Mouse (Mus musculus): ENCODE data around the gene Cops7a. TPM values are rescaled to one million over a fixed set of nuclear protein-coding genes. Genes with fewer than 3 reads are reported as not detected.

Gene Cops7a
- 44.4 and 49.6 TPM in 2 replicates for polyA plus RNA-seq (2015; fragmentation: Nextera tagmentation; extraction: Ambion mirVana)

- Histone ChIP-seq H3K36me3 (ENCODE audit: control insufficient read depth, insufficient read depth) (no peaks in the 10 kb centered on the region), H3K4me3 (ENCODE audit: low read depth, low read length) (peak within 1 kb of the TSS; percentile 89), H3K27me3 (ENCODE audit: control insufficient read depth, insufficient read depth, low read depth, low read length) (no peaks in the 10 kb centered on the region), H3K4me2 (ENCODE audit: low read depth, low read length) (peak within 1 kb of the TSS; percentile 96), H3K9me3 (replicated peaks; ENCODE audit: control insufficient read depth, low read length) (no peaks in the 10 kb centered on the region), H3K9ac (ENCODE audit: low read depth, low read length) (peak within 1 kb of the TSS; percentile 87), H3K4me1 (ENCODE audit: control insufficient read depth, low read depth, low read length) (peaks cover 18% of the 10 kb centered on the region), H3K27ac (ENCODE audit: low read length) (peak within 1 kb of the TSS; percentile 84)
- peak; percentile 96 for ATAC-seq (ENCODE audit: low read depth)
- WGBS (ENCODE audit: insufficient replicate concordance): under 1% methylated on average over 67 of the region's 68 CpGs
These were observed at the start of gene Cops7a for GRCm38 (mm10) chr6:124965088-124965719. Cops7a (minus strand) TSS chr6:124965538.

DNA sequence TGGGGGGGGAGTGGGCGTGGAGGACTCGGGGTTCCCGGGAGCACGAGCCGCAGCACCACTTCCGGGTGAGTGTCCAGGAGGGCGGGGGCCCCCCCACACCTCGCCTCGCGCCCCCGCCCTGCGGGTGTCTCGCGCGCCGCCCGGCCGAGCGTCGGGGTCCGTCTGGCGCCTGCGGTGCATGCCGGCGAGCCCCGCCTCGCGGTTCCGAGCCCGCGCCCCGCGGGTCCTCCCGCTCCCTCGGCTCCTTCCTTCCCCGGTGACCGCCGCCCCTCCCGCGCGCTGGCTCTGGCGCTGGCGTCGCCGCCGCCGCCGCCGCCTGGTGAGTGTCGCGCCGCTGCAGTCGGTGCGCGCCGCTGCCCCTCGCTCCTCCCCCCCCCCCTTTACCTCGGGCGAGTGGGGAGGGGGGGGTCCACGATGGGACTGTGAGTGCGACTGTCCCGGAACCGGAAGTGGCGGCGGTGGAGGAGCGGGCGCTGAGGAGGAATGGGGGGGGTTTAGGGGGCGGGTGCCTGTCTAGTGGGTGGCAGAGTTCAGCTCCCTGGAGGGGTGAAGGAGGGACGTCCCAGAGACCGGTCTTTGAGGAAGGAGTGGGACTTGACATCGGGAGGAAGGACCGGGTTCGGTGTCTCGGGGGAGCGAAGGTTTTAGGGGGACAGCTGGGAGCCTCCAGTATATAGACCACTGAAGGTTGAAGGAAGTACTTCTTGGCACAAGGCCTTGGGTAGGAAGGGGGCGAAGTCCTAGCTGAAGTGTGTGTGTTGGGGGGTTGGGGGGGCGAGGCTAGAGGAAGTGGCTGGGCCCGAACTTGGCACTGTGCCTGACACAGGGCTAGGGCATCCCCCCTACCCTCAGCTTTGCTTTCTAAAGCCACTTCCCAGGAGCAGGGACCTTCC, 44.1 kb upstream of the Cops7a start:
- peaks cover 11% of the 10 kb centered on the region for H3K36me3 ChIP-seq (ENCODE audit: control insufficient read depth, insufficient read depth)
- H3K27me3 ChIP-seq (ENCODE audit: control insufficient read depth, insufficient read depth, low read depth, low read length): no peaks in the 10 kb centered on the region
- peak; percentile 83 for ATAC-seq (ENCODE audit: low read depth)
- peak overlapping the region; percentile 91 for H3K9ac ChIP-seq (ENCODE audit: low read depth, low read length)
- peak overlapping the region; percentile 92 for H3K27ac ChIP-seq (ENCODE audit: low read length)
- no peaks in the 10 kb centered on the region for H3K9me3 ChIP-seq (replicated peaks; ENCODE audit: control insufficient read depth, low read length)
- WGBS (ENCODE audit: insufficient replicate concordance): under 1% methylated on average over 40 of the region's 78 CpGs
- H3K4me3 ChIP-seq (ENCODE audit: low read depth, low read length): peak overlapping the region; percentile 81
- peaks cover 10% of the 10 kb centered on the region for H3K4me1 ChIP-seq (ENCODE audit: control insufficient read depth, low read depth, low read length)
- H3K4me2 ChIP-seq (ENCODE audit: low read depth, low read length): peak overlapping the region; percentile 83

GRCm38 (mm10) chr6:125009129-125009180, 43.6 kb upstream of the Cops7a start, which contains the start of gene Zfp384:
Zfp384 (plus strand) TSS chr6:125009145.
- no peaks in the 10 kb centered on the region for H3K27me3 ChIP-seq (ENCODE audit: control insufficient read depth, insufficient read depth, low read depth, low read length)
- H3K9me3 ChIP-seq (replicated peaks; ENCODE audit: control insufficient read depth, low read length): no peaks in the 10 kb centered on the region
- 0% methylated on average over 3 of the region's 3 CpGs for WGBS (ENCODE audit: insufficient replicate concordance)
- no peak for ATAC-seq (ENCODE audit: low read depth)
- H3K36me3 ChIP-seq (ENCODE audit: control insufficient read depth, insufficient read depth): peaks cover 11% of the 10 kb centered on the region
- H3K4me2 ChIP-seq (ENCODE audit: low read depth, low read length): peak within 1 kb of the TSS; percentile 83
- H3K4me1 ChIP-seq (ENCODE audit: control insufficient read depth, low read depth, low read length): peaks cover 10% of the 10 kb centered on the region
- H3K9ac ChIP-seq (ENCODE audit: low read depth, low read length): peak within 1 kb of the TSS; percentile 91
- peak within 1 kb of the TSS; percentile 92 for H3K27ac ChIP-seq (ENCODE audit: low read length)
- H3K4me3 ChIP-seq (ENCODE audit: low read depth, low read length): peak within 1 kb of the TSS; percentile 81

GRCm38 (mm10) chr6:125008586-125009128, 43.3 kb upstream of the Cops7a start:
- Histone ChIP-seq H3K27me3 (ENCODE audit: control insufficient read depth, insufficient read depth, low read depth, low read length) (peaks cover 2% of the 10 kb centered on the region; the same call in 1 of the 2 replicates), H3K27ac (ENCODE audit: low read length) (peak overlapping the region; percentile 92), H3K4me3 (ENCODE audit: low read depth, low read length) (peak overlapping the region; percentile 81), H3K9ac (ENCODE audit: low read depth, low read length) (peak overlapping the region; percentile 91), H3K4me2 (ENCODE audit: low read depth, low read length) (peak overlapping the region; percentile 83), H3K9me3 (replicated peaks; ENCODE audit: control insufficient read depth, low read length) (no peaks in the 10 kb centered on the region), H3K4me1 (ENCODE audit: control insufficient read depth, low read depth, low read length) (peaks cover 10% of the 10 kb centered on the region), H3K36me3 (ENCODE audit: control insufficient read depth, insufficient read depth) (peaks cover 11% of the 10 kb centered on the region)
- peak; percentile 97 for ATAC-seq (ENCODE audit: low read depth)
- under 1% methylated on average over 33 of the region's 34 CpGs for WGBS (ENCODE audit: insufficient replicate concordance)

DNA sequence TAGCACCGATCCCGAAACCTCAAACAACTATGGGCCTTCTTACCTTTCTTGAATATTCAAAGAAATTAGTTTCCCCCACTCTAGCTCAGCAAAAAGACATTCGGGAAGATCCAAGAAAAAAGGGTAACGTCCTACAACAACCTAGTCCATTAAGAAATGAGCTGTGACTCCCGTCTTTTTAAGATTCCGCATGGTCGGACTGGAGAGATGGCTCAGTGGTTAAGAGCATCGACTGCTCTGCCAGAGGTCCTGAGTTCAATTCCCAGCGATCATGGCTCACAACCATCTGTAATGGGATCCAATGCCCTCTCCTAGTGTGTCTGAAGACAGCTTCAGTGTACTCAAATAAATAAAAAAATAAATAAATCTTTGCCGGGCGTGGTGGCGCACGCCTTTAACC, 42.7 kb upstream of the Cops7a start:
- peak overlapping the region; percentile 46; the same call in 1 of the 2 replicates for H3K27ac ChIP-seq (ENCODE audit: low read length)
- H3K27me3 ChIP-seq (ENCODE audit: control insufficient read depth, insufficient read depth, low read depth, low read length): peaks cover 5% of the 10 kb centered on the region; the same call in 1 of the 2 replicates
- H3K4me2 ChIP-seq (ENCODE audit: low read depth, low read length): peak overlapping the region; percentile 83
- peaks cover 10% of the 10 kb centered on the region for H3K4me1 ChIP-seq (ENCODE audit: control insufficient read depth, low read depth, low read length)
- H3K4me3 ChIP-seq (ENCODE audit: low read depth, low read length): peak overlapping the region; percentile 81
- 40% methylated on average over 13 of the region's 13 CpGs for WGBS (ENCODE audit: insufficient replicate concordance)
- H3K9me3 ChIP-seq (replicated peaks; ENCODE audit: control insufficient read depth, low read length): no peaks in the 10 kb centered on the region
- peaks cover 10% of the 10 kb centered on the region for H3K36me3 ChIP-seq (ENCODE audit: control insufficient read depth, insufficient read depth)
- no peak for ATAC-seq (ENCODE audit: low read depth)
- H3K9ac ChIP-seq (ENCODE audit: low read depth, low read length): peak overlapping the region; percentile 50

- Histone ChIP-seq H3K9ac (ENCODE audit: low read depth, low read length) (no peak overlapping the region), H3K4me2 (ENCODE audit: low read depth, low read length) (no peak overlapping the region), H3K4me3 (ENCODE audit: low read depth, low read length) (no peak overlapping the region), H3K27me3 (ENCODE audit: control insufficient read depth, insufficient read depth, low read depth, low read length) (peaks cover 18% of the 10 kb centered on the region), H3K9me3 (replicated peaks; ENCODE audit: control insufficient read depth, low read length) (no peaks in the 10 kb centered on the region), H3K27ac (ENCODE audit: low read length) (no peak overlapping the region), H3K4me1 (ENCODE audit: control insufficient read depth, low read depth, low read length) (peaks cover 3% of the 10 kb centered on the region), H3K36me3 (ENCODE audit: control insufficient read depth, insufficient read depth) (no peaks in the 10 kb centered on the region)
- WGBS (ENCODE audit: insufficient replicate concordance): 38% methylated on average over 3 of the region's 3 CpGs
- ATAC-seq (ENCODE audit: low read depth): no peak
These were observed 39.7 kb upstream of the Cops7a start for GRCm38 (mm10) chr6:125005086-125005485.

- H3K27ac ChIP-seq (ENCODE audit: low read length): no peak overlapping the region
- ATAC-seq (ENCODE audit: low read depth): no peak
- H3K4me1 ChIP-seq (ENCODE audit: control insufficient read depth, low read depth, low read length): peaks cover 3% of the 10 kb centered on the region
- H3K9ac ChIP-seq (ENCODE audit: low read depth, low read length): no peak overlapping the region
- H3K36me3 ChIP-seq (ENCODE audit: control insufficient read depth, insufficient read depth): no peaks in the 10 kb centered on the region
- H3K4me2 ChIP-seq (ENCODE audit: low read depth, low read length): no peak overlapping the region
- H3K9me3 ChIP-seq (replicated peaks; ENCODE audit: control insufficient read depth, low read length): no peaks in the 10 kb centered on the region
- H3K27me3 ChIP-seq (ENCODE audit: control insufficient read depth, insufficient read depth, low read depth, low read length): peaks cover 27% of the 10 kb centered on the region
- WGBS (ENCODE audit: insufficient replicate concordance): 35% methylated on average over 3 of the region's 3 CpGs
- no peak overlapping the region for H3K4me3 ChIP-seq (ENCODE audit: low read depth, low read length)
These were observed 38.4 kb upstream of the Cops7a start for GRCm38 (mm10) chr6:125003706-125004105.

- no peaks in the 10 kb centered on the region for H3K9me3 ChIP-seq (replicated peaks; ENCODE audit: control insufficient read depth, low read length)
- H3K9ac ChIP-seq (ENCODE audit: low read depth, low read length): no peak overlapping the region
- ATAC-seq (ENCODE audit: low read depth): no peak
- H3K4me2 ChIP-seq (ENCODE audit: low read depth, low read length): no peak overlapping the region
- 30% methylated on average over 10 of the region's 10 CpGs for WGBS (ENCODE audit: insufficient replicate concordance)
- no peak overlapping the region for H3K4me3 ChIP-seq (ENCODE audit: low read depth, low read length)
- H3K27me3 ChIP-seq (ENCODE audit: control insufficient read depth, insufficient read depth, low read depth, low read length): peaks cover 68% of the 10 kb centered on the region
- no peaks in the 10 kb centered on the region for H3K36me3 ChIP-seq (ENCODE audit: control insufficient read depth, insufficient read depth)
- H3K27ac ChIP-seq (ENCODE audit: low read length): no peak overlapping the region
- H3K4me1 ChIP-seq (ENCODE audit: control insufficient read depth, low read depth, low read length): peaks cover 7% of the 10 kb centered on the region
These were observed 34.2 kb upstream of the Cops7a start for GRCm38 (mm10) chr6:124999546-124999945.

GRCm38 (mm10) chr6:124999091-124999490, 33.8 kb upstream of the Cops7a start:
- Histone ChIP-seq H3K27me3 (ENCODE audit: control insufficient read depth, insufficient read depth, low read depth, low read length) (peaks cover 73% of the 10 kb centered on the region), H3K36me3 (ENCODE audit: control insufficient read depth, insufficient read depth) (no peaks in the 10 kb centered on the region), H3K4me2 (ENCODE audit: low read depth, low read length) (no peak overlapping the region), H3K9ac (ENCODE audit: low read depth, low read length) (no peak overlapping the region), H3K4me1 (ENCODE audit: control insufficient read depth, low read depth, low read length) (peaks cover 7% of the 10 kb centered on the region), H3K9me3 (replicated peaks; ENCODE audit: control insufficient read depth, low read length) (no peaks in the 10 kb centered on the region), H3K27ac (ENCODE audit: low read length) (no peak overlapping the region), H3K4me3 (ENCODE audit: low read depth, low read length) (no peak overlapping the region)
- no peak for ATAC-seq (ENCODE audit: low read depth)
- 46% methylated on average over 14 of the region's 14 CpGs for WGBS (ENCODE audit: insufficient replicate concordance)

Measured in liver, embryonic 16.5 days (tissue).